In the genomic region with DNA sequence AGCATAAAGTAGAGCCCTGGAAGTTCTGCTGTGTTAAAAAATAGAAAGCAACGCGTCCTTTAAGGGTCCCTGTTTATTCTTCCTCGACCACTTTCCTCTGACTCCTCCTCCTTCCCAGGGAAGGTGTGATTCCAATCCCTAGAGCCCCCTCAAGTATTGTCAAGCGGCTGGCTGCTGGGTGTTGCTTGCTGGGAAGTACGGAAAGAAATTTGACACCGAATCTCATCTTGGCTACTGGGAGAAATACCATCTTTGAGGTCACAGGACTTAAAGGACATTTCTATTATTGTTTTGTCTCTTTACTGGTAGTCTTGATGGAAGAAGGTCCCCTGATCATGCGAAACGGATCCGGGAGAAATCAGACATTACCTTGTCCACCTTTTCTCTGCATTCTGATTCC, we compare ENCODE assay signal across 8 mouse cellular contexts. TPM values are rescaled to one million over a fixed set of nuclear protein-coding genes. Genes with fewer than 3 reads are reported as not detected.
A peak's percentile ranks its signal among the peaks of the same experiment; 100 is the strongest.
DNase-seq lines count a peak whose midpoint lies in the region; ATAC-seq lines count a peak whose summit lies in the region.

A gene (plus strand): TSS at position 156 of the 400 bp plus-strand sequence.

- H3K4me1 ChIP-seq in heart, embryonic 11.5 days (ENCODE audit: control insufficient read depth, insufficient read depth, low read length), result no peaks in the 10 kb centered on the region
- peaks cover 2% of the 10 kb centered on the region; the same call in 1 of the 2 replicates for H3K4me1 ChIP-seq in heart, embryonic 16.5 days (ENCODE audit: control insufficient read depth, insufficient read depth, low read length)
- no peaks in the 10 kb centered on the region; the same call in 1 of the 2 replicates for H3K4me1 ChIP-seq in midbrain, embryonic 11.5 days (ENCODE audit: control insufficient read depth, insufficient read depth, low read length)

- no peak for ATAC-seq in heart, embryonic 11.5 days (replicated peaks; ENCODE audit: insufficient number of reproducible peaks, low FRiP score, low TSS enrichment)
- no peak for ATAC-seq in heart, embryonic 16.5 days (replicated peaks; ENCODE audit: extremely low read depth, insufficient read depth, low FRiP score)
- no peak for ATAC-seq in midbrain, embryonic 11.5 days (ENCODE audit: low FRiP score)

- intact Hi-C loops in left cerebral cortex, postnatal 36 days (cut with DNase I), result no loop called here

- H3K9me3 ChIP-seq in heart, embryonic 11.5 days (replicated peaks; ENCODE audit: control insufficient read depth, low read length), result no peaks in the 10 kb centered on the region
- H3K9me3 ChIP-seq in heart, embryonic 16.5 days (replicated peaks; ENCODE audit: control insufficient read depth, low read length), result no peaks in the 10 kb centered on the region
- H3K9me3 ChIP-seq in midbrain, embryonic 11.5 days (ENCODE audit: control insufficient read depth, low read length), result no peaks in the 10 kb centered on the region

- WGBS in heart, embryonic 11.5 days (ENCODE audit: insufficient replicate concordance), result 3% methylated on average over 9 of the region's 9 CpGs
- 4% methylated on average over 9 of the region's 9 CpGs for WGBS in heart, embryonic 16.5 days
- WGBS in midbrain, embryonic 11.5 days, result 3% methylated on average over 9 of the region's 9 CpGs

- H3K4me2 ChIP-seq in heart, embryonic 11.5 days, result peak within 1 kb of the TSS; percentile 92
- peak within 1 kb of the TSS; percentile 84 for H3K4me2 ChIP-seq in heart, embryonic 16.5 days (ENCODE audit: low read depth, low read length)
- H3K4me2 ChIP-seq in midbrain, embryonic 11.5 days, result peak within 1 kb of the TSS; percentile 57

- DNase-seq in heart, adult 9 months (ENCODE audit: low spot score in 2 of 2), result no peak
- peak; percentile 21 for DNase-seq in adrenal gland, postnatal 14 days
- DNase-seq in midbrain, embryonic 11.5 days (ENCODE audit: low spot score, missing footprints), result peak; percentile 84
- DNase-seq in left cerebral cortex, adult 8-10 months (ENCODE audit: low spot score in 2 of 2), result no peak
- no peak for DNase-seq in left cerebral cortex, postnatal 36 days (ENCODE audit: low spot score in 2 of 2)
- DNase-seq in cerebellum, adult 11 months, result no peak

- H3K27ac ChIP-seq in heart, embryonic 11.5 days (ENCODE audit: low read depth, low read length), result no peak within 1 kb of the TSS
- H3K27ac ChIP-seq in heart, embryonic 16.5 days (ENCODE audit: low read length), result no peak within 1 kb of the TSS
- H3K27ac ChIP-seq in midbrain, embryonic 11.5 days (ENCODE audit: low read depth, low read length), result no peak within 1 kb of the TSS

- no peaks in the 10 kb centered on the region for H3K36me3 ChIP-seq in heart, embryonic 11.5 days (ENCODE audit: control insufficient read depth, insufficient read depth, low read length)
- H3K36me3 ChIP-seq in heart, embryonic 16.5 days (ENCODE audit: control insufficient read depth, insufficient read depth), result no peaks in the 10 kb centered on the region
- H3K36me3 ChIP-seq in midbrain, embryonic 11.5 days (ENCODE audit: control insufficient read depth, insufficient read depth, low read length), result no peaks in the 10 kb centered on the region

- H3K27me3 ChIP-seq in heart, embryonic 11.5 days (ENCODE audit: control insufficient read depth, insufficient read depth, low read length), result peaks cover 7% of the 10 kb centered on the region; the same call in 1 of the 2 replicates
- no peaks in the 10 kb centered on the region for H3K27me3 ChIP-seq in heart, embryonic 16.5 days (ENCODE audit: control insufficient read depth, insufficient read depth, low read length)
- no peaks in the 10 kb centered on the region; the same call in 1 of the 2 replicates for H3K27me3 ChIP-seq in midbrain, embryonic 11.5 days (ENCODE audit: control insufficient read depth, insufficient read depth, low read length)

- peak within 1 kb of the TSS; percentile 47 for H3K9ac ChIP-seq in heart, embryonic 11.5 days (ENCODE audit: low read depth, low read length)
- H3K9ac ChIP-seq in heart, embryonic 16.5 days (ENCODE audit: low read length), result peak within 1 kb of the TSS; percentile 65
- peak within 1 kb of the TSS; percentile 36 for H3K9ac ChIP-seq in midbrain, embryonic 11.5 days (ENCODE audit: low read length)

- peak within 1 kb of the TSS; percentile 49 for H3K4me3 ChIP-seq in heart, embryonic 11.5 days (ENCODE audit: low read depth, low read length)
- H3K4me3 ChIP-seq in heart, embryonic 16.5 days (ENCODE audit: low read length), result peak within 1 kb of the TSS; percentile 60
- H3K4me3 ChIP-seq in midbrain, embryonic 11.5 days (ENCODE audit: low read depth, low read length), result peak within 1 kb of the TSS; percentile 17

RNA-seq across cellular contexts. Expression of the gene that starts here (rescaled TPM):
- 1.3 and 4.0 TPM in 2 replicates for polyA plus RNA-seq in heart, embryonic 11.5 days (2014; fragmentation: Nextera tagmentation; extraction: Ambion mirVana)
- 126 and 152 TPM in 2 replicates for total RNA-seq in adrenal gland, postnatal 14 days (2021)
- polyA plus RNA-seq in heart, embryonic 16.5 days (2015; fragmentation: Nextera tagmentation; extraction: Ambion mirVana), result 1.3 and 1.6 TPM in 2 replicates
- 0.17 and 0.23 TPM in 2 replicates for polyA plus RNA-seq in midbrain, embryonic 11.5 days (2014; fragmentation: Nextera tagmentation; extraction: Ambion mirVana)
- 1 to 10 TPM; 1.6 to 8.0 (median 1.9) TPM for total RNA-seq in left cerebral cortex, adult 8-10 months (2022)
- under 1 TPM; 0.79 to 0.82 TPM for total RNA-seq in left cerebral cortex, postnatal 36 days (2021)

Comparison
In these comparisons a context has a peak if more than half of its experiments do, and no peak if none do; other contexts are left out.
1. RNA of the gene that starts here (total RNA-seq): 126 to 152 TPM in adrenal gland, postnatal 14 days; 1.6 to 8.0 TPM in left cerebral cortex, adult 8-10 months and 0.79 to 0.82 TPM in left cerebral cortex, postnatal 36 days; every median in the first group is over 10 times any median in the second.
2. Peak in DNase-seq, H3K4me3 ChIP-seq, H3K9ac ChIP-seq and H3K4me2 ChIP-seq in midbrain, embryonic 11.5 days; RNA of the gene not detected or under 1 TPM.
3. Peak in every context shown above with its lines, with median percentiles within 50 percentile points of each other: H3K4me2 ChIP-seq, H3K4me3 ChIP-seq and H3K9ac ChIP-seq.